Mouse (Mus musculus) midbrain, embryonic 16.5 days (tissue): ENCODE measurements around the gene Ephb2. TPM values are rescaled to one million over a fixed set of nuclear protein-coding genes. Genes with fewer than 3 reads are reported as not detected.

Source experiments
- ATAC-seq: fragments of 200-750 bp; cut with Nextera tagmentation; 2 replicates; pipeline ENCODE4 v1.8.0; 2017; ENCODE audit warnings: moderate TSS enrichment
- H3K27ac ChIP-seq: fragments of 300-500 bp; sonication (generic); 2 replicates; pipeline ENCODE4 v1.5.1; 2014; ENCODE audit warnings: mild to moderate bottlenecking, low read length, mixed read lengths
- H3K27me3 ChIP-seq: fragments of 300-500 bp; sonication (generic); 2 replicates; pipeline ENCODE4 v1.6.1; 2014; ENCODE audit warnings: low read depth, low read length, mixed read lengths; ENCODE audit not compliant: control insufficient read depth, insufficient read depth
- H3K36me3 ChIP-seq: fragments of 300-500 bp; sonication (generic); 2 replicates; pipeline ENCODE4 v1.6.1; 2014; ENCODE audit warnings: mild to moderate bottlenecking, low read length, moderate library complexity, mixed read lengths; ENCODE audit not compliant: control insufficient read depth, insufficient read depth
- H3K4me1 ChIP-seq: fragments of 300-500 bp; sonication (generic); 2 replicates; pipeline ENCODE4 v1.6.1; 2014; ENCODE audit warnings: mild to moderate bottlenecking, low read length, mixed read lengths; ENCODE audit not compliant: control insufficient read depth, insufficient read depth
- H3K4me2 ChIP-seq: fragments of 300-500 bp; sonication (generic); 2 replicates; pipeline ENCODE4 v1.6.1; 2014; ENCODE audit warnings: mild to moderate bottlenecking, low read length, mixed read lengths
- H3K4me3 ChIP-seq: fragments of 300-500 bp; sonication (generic); 2 replicates; pipeline ENCODE4 v1.5.1; 2014; ENCODE audit warnings: low read depth, mild to moderate bottlenecking, low read length, moderate library complexity, mixed read lengths
- H3K9ac ChIP-seq: fragments of 300-500 bp; sonication (generic); 2 replicates; pipeline ENCODE4 v1.6.1; 2014; ENCODE audit warnings: low read depth, low read length, mixed read lengths
- H3K9me3 ChIP-seq: fragments of 300-500 bp; sonication (generic); replicated peaks from 2 replicates; pipeline ENCODE4 v1.6.1; 2014; ENCODE audit warnings: mild to moderate bottlenecking, low read length, mixed read lengths; ENCODE audit not compliant: control insufficient read depth, poor library complexity, severe bottlenecking
- WGBS: fragments of 180-500 bp; shearing (Covaris S2); extraction: QIAGEN DNeasy Blood & Tissue Kit; methylation state at CpG from one replicate; pipeline ENCODE4 v1.1.7; 2014; 5-methylcytosine and 5-hydroxymethylcytosine counted together
- polyA plus RNA-seq: library from polyadenylated mRNA; unstranded; fragments of >200 nt; fragmentation: Nextera tagmentation; extraction: Ambion mirVana; gene quantifications from 2 replicates; pipeline ENCODE4 v1.2.1, GENCODE M21; 2015

Ephb2 gene
- polyA plus RNA-seq, 1 experiment from 2014 or later = 13.1 TPM

- no peaks in the 10 kb centered on the region for H3K9me3 ChIP-seq
- WGBS = 86% methylated on average over 1 of the region's 1 CpGs
- no peaks in the 10 kb centered on the region for H3K27me3 ChIP-seq
- no peaks in the 10 kb centered on the region for H3K36me3 ChIP-seq
- no peak overlapping the region for H3K27ac ChIP-seq
- H3K4me1 ChIP-seq = peaks cover 24% of the 10 kb centered on the region
- no peak for ATAC-seq
- no peak overlapping the region for H3K4me2 ChIP-seq
- no peak overlapping the region for H3K4me3 ChIP-seq
- H3K9ac ChIP-seq = no peak overlapping the region
These were observed 53.2 kb downstream of the Ephb2 start for GRCm38 (mm10) chr4:136782579-136782925.

DNA sequence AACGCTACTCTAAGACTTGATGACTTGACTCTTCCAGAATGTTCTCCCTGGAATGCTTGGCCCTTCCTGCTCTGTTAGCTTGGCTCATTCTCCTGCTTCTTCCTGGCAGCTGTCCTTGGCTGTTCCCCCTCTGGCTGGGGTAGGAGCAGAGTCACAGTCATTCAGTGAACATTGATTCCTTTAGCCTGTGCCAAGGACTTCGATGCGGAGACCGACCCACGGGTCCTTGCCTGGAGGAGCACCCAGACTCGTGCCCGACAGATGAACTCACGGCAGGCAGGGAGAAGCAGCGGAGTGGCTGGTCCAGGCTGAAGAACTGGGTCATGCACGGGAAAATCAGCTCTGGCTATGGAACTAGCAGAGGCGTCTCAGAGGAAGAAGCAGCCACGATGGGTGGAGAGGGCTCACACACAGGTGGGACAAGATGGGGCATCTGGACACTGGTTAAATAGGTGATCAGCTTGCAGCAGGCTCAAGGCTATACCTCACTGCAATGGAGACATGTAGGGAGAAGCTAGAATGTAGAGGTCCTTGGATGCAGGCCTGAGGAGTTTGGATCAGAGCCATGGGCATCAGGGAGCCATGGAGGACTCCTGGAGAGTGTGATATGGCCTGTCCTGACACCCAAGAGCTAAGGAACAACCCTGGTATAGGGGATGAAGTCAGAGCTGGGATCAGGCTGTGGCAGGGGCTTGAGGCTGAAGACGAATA lies 53.8 kb downstream of the Ephb2 start:
- Histone ChIP-seq H3K27ac (no peak overlapping the region), H3K4me3 (no peak overlapping the region), H3K36me3 (no peaks in the 10 kb centered on the region), H3K9ac (0 out of 2 replicates have a peak overlapping the region, but pooled peaks have one; percentile 21), H3K9me3 (no peaks in the 10 kb centered on the region), H3K4me2 (no peak overlapping the region), H3K27me3 (no peaks in the 10 kb centered on the region), H3K4me1 (peaks cover 27% of the 10 kb centered on the region)
- 88% methylated on average over 13 of the region's 13 CpGs for WGBS
- ATAC-seq = no peak

GRCm38 (mm10) chr4:136780201-136780895 lies 55.4 kb downstream of the Ephb2 start:
- H3K9me3 ChIP-seq = no peaks in the 10 kb centered on the region

DNA sequence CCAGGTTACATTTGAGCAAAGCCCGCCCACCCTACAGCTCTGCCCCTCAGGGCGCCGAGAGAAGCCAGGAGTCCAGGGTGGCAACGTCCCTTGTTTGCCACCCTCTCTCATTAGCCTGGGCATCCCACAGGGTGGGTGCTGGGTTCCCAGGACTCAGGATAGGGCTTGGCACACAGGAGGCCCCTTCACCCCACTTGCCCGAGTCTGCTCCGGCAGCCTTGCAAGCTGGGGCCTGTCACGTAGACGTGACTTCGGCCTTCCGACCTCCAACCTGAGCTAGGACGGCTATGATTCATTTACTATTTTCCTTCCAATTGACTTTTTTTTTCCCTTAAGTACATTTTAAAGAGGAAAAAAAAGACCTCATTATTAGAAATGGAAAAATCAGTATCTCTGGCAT lies 56.6 kb downstream of the Ephb2 start:
- Histone ChIP-seq H3K36me3 (no peaks in the 10 kb centered on the region), H3K27me3 (no peaks in the 10 kb centered on the region), H3K4me2 (no peak overlapping the region), H3K9ac (no peak overlapping the region), H3K4me3 (no peak overlapping the region), H3K27ac (no peak overlapping the region), H3K9me3 (no peaks in the 10 kb centered on the region), H3K4me1 (peaks cover 29% of the 10 kb centered on the region)
- no peak for ATAC-seq
- WGBS = 82% methylated on average over 11 of the region's 11 CpGs

More at GRCm38 (mm10) chr4:136780201-136780895, 55.4 kb downstream of the Ephb2 start:
- Histone ChIP-seq H3K27ac (no peak overlapping the region), H3K4me3 (no peak overlapping the region), H3K36me3 (no peaks in the 10 kb centered on the region), H3K9ac (no peak overlapping the region), H3K4me2 (no peak overlapping the region), H3K27me3 (no peaks in the 10 kb centered on the region), H3K4me1 (peaks cover 23% of the 10 kb centered on the region)
- no peak for ATAC-seq
- WGBS = 79% methylated on average over 20 of the region's 20 CpGs

DNA sequence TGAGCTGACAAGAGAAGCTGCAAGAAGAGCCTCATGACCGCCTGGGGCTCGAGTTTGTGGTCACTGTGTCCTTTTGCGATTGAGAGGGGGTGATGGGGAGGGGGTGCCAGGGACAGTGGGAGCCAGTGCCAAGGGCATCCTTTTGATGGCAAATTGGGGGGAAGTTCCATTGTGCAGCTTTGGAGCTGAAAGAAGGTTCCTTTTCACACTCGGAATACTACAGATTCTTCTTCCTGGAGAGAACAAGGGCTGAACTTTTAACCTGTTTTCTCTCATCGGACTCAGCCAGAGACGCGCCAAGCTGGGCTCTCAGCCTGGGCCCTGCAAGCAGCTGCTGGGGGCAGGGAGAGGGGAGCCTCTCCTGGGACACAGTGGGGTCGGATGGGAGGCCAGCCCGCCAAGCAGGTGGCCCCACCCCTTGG lies 59.3 kb downstream of the Ephb2 start:
- peaks cover 40% of the 10 kb centered on the region for H3K4me1 ChIP-seq
- 21% methylated on average over 9 of the region's 9 CpGs for WGBS
- no peak overlapping the region for H3K4me3 ChIP-seq
- no peak overlapping the region; the same call in 1 of the 2 replicates for H3K27ac ChIP-seq
- H3K36me3 ChIP-seq = peaks cover under 1% of the 10 kb centered on the region; the same call in 1 of the 2 replicates
- no peaks in the 10 kb centered on the region for H3K27me3 ChIP-seq
- H3K9me3 ChIP-seq = no peaks in the 10 kb centered on the region
- no peak overlapping the region for H3K4me2 ChIP-seq
- ATAC-seq = no peak
- no peak overlapping the region for H3K9ac ChIP-seq

- ATAC-seq = no peak
- 100% methylated on average over 2 of the region's 2 CpGs for WGBS
- H3K4me2 ChIP-seq = no peak overlapping the region
These were observed 59.9 kb downstream of the Ephb2 start for GRCm38 (mm10) chr4:136775903-136776302.

GRCm38 (mm10) chr4:136774201-136774600 lies 61.6 kb downstream of the Ephb2 start:
- no peaks in the 10 kb centered on the region for H3K9me3 ChIP-seq
- 33% methylated on average over 3 of the region's 3 CpGs for WGBS

More at GRCm38 (mm10) chr4:136775903-136776302, 59.9 kb downstream of the Ephb2 start:
- Histone ChIP-seq H3K27ac (no peak overlapping the region; the same call in 1 of the 2 replicates), H3K9ac (no peak overlapping the region), H3K27me3 (no peaks in the 10 kb centered on the region), H3K4me1 (peaks cover 40% of the 10 kb centered on the region), H3K4me3 (no peak overlapping the region), H3K36me3 (peaks cover 6% of the 10 kb centered on the region; the same call in 1 of the 2 replicates), H3K9me3 (no peaks in the 10 kb centered on the region)

DNA sequence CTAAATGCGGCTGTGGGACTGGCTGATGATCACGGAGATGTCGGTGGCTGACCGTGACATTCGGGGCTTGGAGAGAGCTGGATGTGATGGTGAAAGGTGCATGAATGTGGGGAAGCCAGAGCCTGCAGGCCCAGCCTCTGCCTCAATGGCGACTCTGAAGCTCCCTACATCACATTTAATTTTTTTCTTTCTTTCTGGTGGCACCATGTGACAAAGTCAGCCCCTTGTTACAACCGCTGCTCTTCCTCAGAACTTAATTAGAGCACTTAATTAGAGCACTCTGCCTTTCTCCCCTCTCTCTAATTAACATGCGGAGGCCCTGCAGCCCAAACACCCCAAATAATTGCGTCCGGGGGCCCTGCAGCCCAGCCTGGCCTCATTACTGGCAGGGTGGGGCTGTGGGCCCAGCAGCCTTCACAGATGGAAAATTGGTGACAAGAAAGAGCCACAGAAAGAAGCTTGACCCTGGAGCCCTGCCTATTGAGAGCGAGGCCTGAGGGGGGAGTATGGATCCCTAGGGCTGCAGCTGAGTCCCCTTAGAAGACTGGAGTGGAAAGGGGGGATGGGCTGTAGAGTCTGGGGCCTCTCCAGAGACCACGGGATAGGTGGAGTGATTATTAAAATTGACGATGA lies 62.7 kb downstream of the Ephb2 start:
- Histone ChIP-seq H3K4me2 (no peak overlapping the region), H3K9ac (no peak overlapping the region), H3K27me3 (no peaks in the 10 kb centered on the region), H3K27ac (peak overlapping the region; percentile 60), H3K4me3 (no peak overlapping the region), H3K9me3 (no peaks in the 10 kb centered on the region), H3K4me1 (peaks cover 34% of the 10 kb centered on the region), H3K36me3 (peaks cover 9% of the 10 kb centered on the region; the same call in 1 of the 2 replicates)
- ATAC-seq = 0 out of 2 replicates have a peak, but pooled peaks have one; percentile 15
- 30% methylated on average over 13 of the region's 13 CpGs for WGBS

More at GRCm38 (mm10) chr4:136774201-136774600, 61.6 kb downstream of the Ephb2 start:
- Histone ChIP-seq H3K27ac (no peak overlapping the region), H3K36me3 (peaks cover 9% of the 10 kb centered on the region; the same call in 1 of the 2 replicates), H3K4me2 (no peak overlapping the region), H3K4me3 (no peak overlapping the region), H3K4me1 (peaks cover 34% of the 10 kb centered on the region), H3K9ac (no peak overlapping the region), H3K27me3 (no peaks in the 10 kb centered on the region)
- ATAC-seq = no peak
